In genomic region chr10:17337217-17337616, GRCm38 (mm10) we compare ENCODE assay signal across 22 mouse cellular contexts.
DNase-seq lines count a peak whose midpoint lies in the region; ATAC-seq and TF ChIP-seq lines count a peak whose summit lies in the region.
"Had no signal": no experiment of that assay in that cellular context is flagged by ENCODE, and none has a peak within 500 bp of the region (broad histone marks: within the 10 kb centered on the region; RNA-seq: fewer than 3 reads in every experiment).

No protein-coding gene starts in this region.

- TF ChIP-seq POLR2A in brain, embryonic 14.5 days (IDR thresholded peaks at IDR 0.05; ENCODE audit: borderline replicate concordance, extremely low read depth, insufficient read depth, insufficient read length, poor library complexity, severe bottlenecking) = no peak

- no peaks in the 10 kb centered on the region for H3K9me3 ChIP-seq in forebrain, embryonic 14.5 days (replicated peaks; ENCODE audit: control insufficient read depth, low read length)
- H3K9me3 ChIP-seq in forebrain, embryonic 10.5 days = no peaks in the 10 kb centered on the region
- H3K9me3 ChIP-seq in forebrain, postnatal 0 days (ENCODE audit: low read length) = no peaks in the 10 kb centered on the region
- H3K9me3 ChIP-seq in forebrain, embryonic 15.5 days = no peaks in the 10 kb centered on the region
- H3K9me3 ChIP-seq: embryonic facial prominence, embryonic 13.5 days; embryonic facial prominence, embryonic 15.5 days had no signal

- 79% methylated on average over 2 of the region's 2 CpGs for WGBS in forebrain, embryonic 14.5 days
- whole genome bisulfite sequencing in forebrain, embryonic 10.5 days = 91% methylated on average over 2 of the region's 2 CpGs
- WGBS in forebrain, postnatal 0 days = 73% methylated on average over 2 of the region's 2 CpGs
- 82% methylated on average over 2 of the region's 2 CpGs for WGBS in forebrain, embryonic 15.5 days

- no peak overlapping the region for H3K27ac ChIP-seq in forebrain, embryonic 14.5 days (ENCODE audit: low read depth, low read length)
- H3K27ac ChIP-seq in forebrain, embryonic 10.5 days = no peak overlapping the region
- no peak overlapping the region for H3K27ac ChIP-seq in forebrain, postnatal 0 days (ENCODE audit: low read depth, low read length)
- no peak overlapping the region for H3K27ac ChIP-seq in forebrain, embryonic 15.5 days (replicated peaks)
- H3K27ac ChIP-seq: embryonic facial prominence, embryonic 13.5 days; embryonic facial prominence, embryonic 15.5 days; gastrocnemius, adult 2 months had no signal

- no peaks in the 10 kb centered on the region for H3K36me3 ChIP-seq in forebrain, embryonic 14.5 days (ENCODE audit: control insufficient read depth, insufficient read depth, low read length)
- no peaks in the 10 kb centered on the region for H3K36me3 ChIP-seq in forebrain, embryonic 10.5 days (replicated peaks)
- H3K36me3 ChIP-seq in forebrain, postnatal 0 days (ENCODE audit: insufficient read depth) = no peaks in the 10 kb centered on the region
- H3K36me3 ChIP-seq in forebrain, embryonic 15.5 days = no peaks in the 10 kb centered on the region
- H3K36me3 ChIP-seq: embryonic facial prominence, embryonic 13.5 days; embryonic facial prominence, embryonic 15.5 days had no signal

- TF ChIP-seq CTCF in forebrain, postnatal 0 days (IDR thresholded peaks at IDR 0.05; ENCODE audit: low read depth) = no peak
- no peak for TF ChIP-seq CTCF in brain, embryonic 14.5 days (IDR thresholded peaks at IDR 0.05; ENCODE audit: borderline replicate concordance, extremely low read depth, insufficient read depth, insufficient read length)

- no peak for DNase-seq in forebrain, embryonic 14.5 days (ENCODE audit: low spot score)
- no peak for DNase-seq in forebrain, embryonic 10.5 days (ENCODE audit: extremely low spot score, low spot score)
- DNase-seq in forebrain, postnatal 0 days = no peak
- DNase-seq in heart, adult 11 months = peak; percentile 27
- no peak for DNase-seq in heart, adult 18-20 months
- peak; percentile 31 for DNase-seq in brain, embryonic 14.5 days (ENCODE audit: low read depth)
- DNase-seq in thymus, postnatal 14 days = no peak
- DNase-seq: adrenal gland, adult 2 months; adrenal gland, postnatal 10 days; adrenal gland, postnatal 25 days; cerebellum, adult 11 months; cerebellum, adult 18-20 months; cerebellum, adult 8-10 months; cerebellum, adult 9-11 months; cerebellum, postnatal 14 days; cerebellum, postnatal 36 days; embryo, embryonic 11 days; gastrocnemius, adult 2 months had no signal

- no peak overlapping the region for H3K9ac ChIP-seq in forebrain, embryonic 14.5 days (ENCODE audit: low read length)
- H3K9ac ChIP-seq in forebrain, postnatal 0 days = no peak overlapping the region
- H3K9ac ChIP-seq in forebrain, embryonic 15.5 days (replicated peaks) = no peak overlapping the region
- H3K9ac ChIP-seq: embryonic facial prominence, embryonic 13.5 days; embryonic facial prominence, embryonic 15.5 days had no signal

- no peak overlapping the region for H3K4me2 ChIP-seq in forebrain, embryonic 14.5 days (ENCODE audit: low read length)
- H3K4me2 ChIP-seq in forebrain, postnatal 0 days (ENCODE audit: low read depth) = no peak overlapping the region
- no peak overlapping the region for H3K4me2 ChIP-seq in forebrain, embryonic 15.5 days (replicated peaks)
- H3K4me2 ChIP-seq: embryonic facial prominence, embryonic 13.5 days; embryonic facial prominence, embryonic 15.5 days had no signal

- peaks cover 6% of the 10 kb centered on the region for H3K4me1 ChIP-seq in forebrain, embryonic 14.5 days (ENCODE audit: control insufficient read depth, insufficient read depth, low read length)
- H3K4me1 ChIP-seq in forebrain, embryonic 10.5 days = peaks cover 22% of the 10 kb centered on the region
- peaks cover under 1% of the 10 kb centered on the region; the same call in 1 of the 2 replicates for H3K4me1 ChIP-seq in forebrain, postnatal 0 days (ENCODE audit: insufficient read depth)
- peaks cover 14% of the 10 kb centered on the region for H3K4me1 ChIP-seq in forebrain, embryonic 15.5 days

- no peaks in the 10 kb centered on the region for H3K27me3 ChIP-seq in forebrain, embryonic 14.5 days (replicated peaks; ENCODE audit: control insufficient read depth, insufficient read depth, low read length)
- H3K27me3 ChIP-seq in forebrain, embryonic 10.5 days (ENCODE audit: poor library complexity, severe bottlenecking) = no peaks in the 10 kb centered on the region
- H3K27me3 ChIP-seq in forebrain, postnatal 0 days (ENCODE audit: insufficient read depth, low read length) = no peaks in the 10 kb centered on the region
- H3K27me3 ChIP-seq in forebrain, embryonic 15.5 days = no peaks in the 10 kb centered on the region
- H3K27me3 ChIP-seq: embryonic facial prominence, embryonic 13.5 days; embryonic facial prominence, embryonic 15.5 days had no signal

- no peak overlapping the region for H3K4me3 ChIP-seq in forebrain, embryonic 14.5 days (ENCODE audit: low read depth, low read length)
- no peak overlapping the region for H3K4me3 ChIP-seq in forebrain, embryonic 10.5 days
- H3K4me3 ChIP-seq in forebrain, postnatal 0 days (ENCODE audit: low read depth, low read length) = no peak overlapping the region
- H3K4me3 ChIP-seq in forebrain, embryonic 15.5 days = no peak overlapping the region
- H3K4me3 ChIP-seq: embryonic facial prominence, embryonic 13.5 days; embryonic facial prominence, embryonic 15.5 days; erythroblast, embryonic 14.5 days; gastrocnemius, adult 2 months had no signal

- peak; percentile 41; the same call in 1 of the 2 replicates for ATAC-seq in forebrain, embryonic 14.5 days
- peak; percentile 65; the same call in 1 of the 2 replicates for ATAC-seq in forebrain, postnatal 0 days
- no peak for ATAC-seq in forebrain, embryonic 15.5 days (replicated peaks)

Comparison
In these comparisons a context has a peak if more than half of its experiments do, and no peak if none do; other contexts are left out.
1. DNase-seq: peak in heart, adult 11 months (single experiment) and brain, embryonic 14.5 days (single experiment); none in forebrain, embryonic 14.5 days (single experiment), forebrain, embryonic 10.5 days (single experiment), forebrain, postnatal 0 days (single experiment), heart, adult 18-20 months (0 of 2) and thymus, postnatal 14 days (single experiment).